Mouse (Mus musculus): ENCODE data around the gene Clec11a. TPM values are rescaled to one million over a fixed set of nuclear protein-coding genes. Genes with fewer than 3 reads are reported as not detected.

Gene Clec11a
- polyA plus RNA-seq, 1 experiment from 2014 or later = 2.9 TPM

Other genes with a start within 250 kb of the Clec11a start
- gene Klk1b21, start 204.6 kb downstream of the Clec11a start, polyA plus RNA-seq (2016; fragmentation: Nextera tagmentation; extraction: Ambion mirVana) = not detected in 2 replicates
- not detected in 2 replicates for gene Klk1b22, start 194.2 kb downstream of the Clec11a start, polyA plus RNA-seq (2016; fragmentation: Nextera tagmentation; extraction: Ambion mirVana)
- gene Klk1b16, start 170.1 kb downstream of the Clec11a start, polyA plus RNA-seq (2016; fragmentation: Nextera tagmentation; extraction: Ambion mirVana) = not detected in 2 replicates
- not detected in 2 replicates for gene Klk1b24, start 118.7 kb downstream of the Clec11a start, polyA plus RNA-seq (2016; fragmentation: Nextera tagmentation; extraction: Ambion mirVana)
- not detected in 2 replicates for gene Klk1b3, start 108.7 kb downstream of the Clec11a start, polyA plus RNA-seq (2016; fragmentation: Nextera tagmentation; extraction: Ambion mirVana)
- not detected in 2 replicates for gene Klk1b4, start 99.5 kb downstream of the Clec11a start, polyA plus RNA-seq (2016; fragmentation: Nextera tagmentation; extraction: Ambion mirVana)
- gene Klk1b5, start 91.0 kb downstream of the Clec11a start, polyA plus RNA-seq (2016; fragmentation: Nextera tagmentation; extraction: Ambion mirVana) = not detected in 2 replicates
- gene Klk1, start 81.5 kb downstream of the Clec11a start, polyA plus RNA-seq (2016; fragmentation: Nextera tagmentation; extraction: Ambion mirVana) = not detected in 2 replicates
- gene Gm36864, start 70.7 kb downstream of the Clec11a start, polyA plus RNA-seq (2016; fragmentation: Nextera tagmentation; extraction: Ambion mirVana) = not detected in 2 replicates
- gene 1700028J19Rik, start 60.2 kb downstream of the Clec11a start, polyA plus RNA-seq (2016; fragmentation: Nextera tagmentation; extraction: Ambion mirVana) = 1.1 and 1.3 TPM in 2 replicates
- gene 2410002F23Rik, start 60.2 kb downstream of the Clec11a start, polyA plus RNA-seq (2016; fragmentation: Nextera tagmentation; extraction: Ambion mirVana) = 195 and 203 TPM in 2 replicates
- 0.11 and 0.17 TPM in 2 replicates for gene Acp4, start 49.5 kb downstream of the Clec11a start, polyA plus RNA-seq (2016; fragmentation: Nextera tagmentation; extraction: Ambion mirVana)
- gene Gm15517, start 45.5 kb downstream of the Clec11a start, polyA plus RNA-seq (2016; fragmentation: Nextera tagmentation; extraction: Ambion mirVana) = not detected in 2 replicates
- gene Shank1, start 3.4 kb upstream of the Clec11a start, polyA plus RNA-seq (2016; fragmentation: Nextera tagmentation; extraction: Ambion mirVana) = 7.7 and 8.0 TPM in 2 replicates
- gene Syt3, start 77.2 kb upstream of the Clec11a start, polyA plus RNA-seq (2016; fragmentation: Nextera tagmentation; extraction: Ambion mirVana) = 5.5 and 6.6 TPM in 2 replicates
- 0.86 and 1.5 TPM in 2 replicates for gene 1700008O03Rik, start 78.9 kb upstream of the Clec11a start, polyA plus RNA-seq (2016; fragmentation: Nextera tagmentation; extraction: Ambion mirVana)
- gene Lrrc4b, start 122.1 kb upstream of the Clec11a start, polyA plus RNA-seq (2016; fragmentation: Nextera tagmentation; extraction: Ambion mirVana) = 10.6 and 12.0 TPM in 2 replicates
- 4.8 TPM in 2 replicates for gene Aspdh, start 158.5 kb upstream of the Clec11a start, polyA plus RNA-seq (2016; fragmentation: Nextera tagmentation; extraction: Ambion mirVana)
- gene Josd2, start 161.1 kb upstream of the Clec11a start, polyA plus RNA-seq (2016; fragmentation: Nextera tagmentation; extraction: Ambion mirVana) = 47.2 and 56.8 TPM in 2 replicates
- gene Emc10, start 189.6 kb upstream of the Clec11a start, polyA plus RNA-seq (2016; fragmentation: Nextera tagmentation; extraction: Ambion mirVana) = 121 and 125 TPM in 2 replicates
- gene Fam71e1, start 189.7 kb upstream of the Clec11a start, polyA plus RNA-seq (2016; fragmentation: Nextera tagmentation; extraction: Ambion mirVana) = 29.8 and 34.2 TPM in 2 replicates
- 0.13 and 0.17 TPM in 2 replicates for gene Mybpc2, start 217.8 kb upstream of the Clec11a start, polyA plus RNA-seq (2016; fragmentation: Nextera tagmentation; extraction: Ambion mirVana)
- gene Spib, start 225.2 kb upstream of the Clec11a start, polyA plus RNA-seq (2016; fragmentation: Nextera tagmentation; extraction: Ambion mirVana) = not detected in 2 replicates
- gene Pold1, start 241.9 kb upstream of the Clec11a start, polyA plus RNA-seq (2016; fragmentation: Nextera tagmentation; extraction: Ambion mirVana) = 111 and 126 TPM in 2 replicates
- gene Nr1h2, start 247.0 kb upstream of the Clec11a start, polyA plus RNA-seq (2016; fragmentation: Nextera tagmentation; extraction: Ambion mirVana) = 72.7 and 73.5 TPM in 2 replicates

Data from forebrain, embryonic 12.5 days (tissue).